Mouse (Mus musculus): ENCODE results near the gene Ccdc15. TPM values are rescaled to one million over a fixed set of nuclear protein-coding genes. Genes with fewer than 3 reads are reported as not detected.

The Ccdc15 gene
- polyA plus RNA-seq, 1 experiment: 0.66 TPM

- no peaks in the 10 kb centered on the region for H3K27me3 ChIP-seq (ENCODE audit: control insufficient read depth, insufficient read depth, low read length)
- WGBS: 75% methylated on average over 22 of the region's 22 CpGs
Measured at GRCm38 (mm10) chr9:37232201-37233195, 115.7 kb downstream of the Ccdc15 start.

GRCm38 (mm10) chr9:37230486-37231195, 117.6 kb downstream of the Ccdc15 start:
- H3K27ac ChIP-seq (ENCODE audit: insufficient read depth, low read depth, low read length): no peak overlapping the region
- no peak for TF ChIP-seq CTCF (IDR thresholded peaks at IDR 0.05; ENCODE audit: extremely low read depth, insufficient read length, insufficient replicate concordance, low read depth, low read length)
- TF ChIP-seq POLR2A (IDR thresholded peaks at IDR 0.05; ENCODE audit: low read depth, low read length): no peak
- H3K4me1 ChIP-seq (ENCODE audit: control insufficient read depth, insufficient read depth, insufficient read length, low read length): peaks cover 6% of the 10 kb centered on the region; the same call in 1 of the 2 replicates
- H3K4me3 ChIP-seq (ENCODE audit: low read depth, low read length): no peak overlapping the region
- no peaks in the 10 kb centered on the region for H3K27me3 ChIP-seq (ENCODE audit: control insufficient read depth, insufficient read depth, low read length)
- H3K36me3 ChIP-seq (ENCODE audit: control insufficient read depth, insufficient read depth, low read length): peaks cover 2% of the 10 kb centered on the region; the same call in 1 of the 2 replicates
- 90% methylated on average over 9 of the region's 9 CpGs for whole genome bisulfite sequencing

More at GRCm38 (mm10) chr9:37232201-37233195, 115.7 kb downstream of the Ccdc15 start:
- Histone ChIP-seq H3K4me3 (ENCODE audit: low read depth, low read length) (no peak overlapping the region), H3K27ac (ENCODE audit: insufficient read depth, low read depth, low read length) (no peak overlapping the region), H3K36me3 (ENCODE audit: control insufficient read depth, insufficient read depth, low read length) (peaks cover 2% of the 10 kb centered on the region; the same call in 1 of the 2 replicates), H3K4me1 (ENCODE audit: control insufficient read depth, insufficient read depth, insufficient read length, low read length) (peaks cover 10% of the 10 kb centered on the region; the same call in 1 of the 2 replicates)
- TF ChIP-seq POLR2A (IDR thresholded peaks at IDR 0.05; ENCODE audit: low read depth, low read length) (no peak), CTCF (IDR thresholded peaks at IDR 0.05; ENCODE audit: extremely low read depth, insufficient read length, insufficient replicate concordance, low read depth, low read length) (no peak)

- Histone ChIP-seq H3K27ac (ENCODE audit: insufficient read depth, low read depth, low read length) (no peak overlapping the region), H3K36me3 (ENCODE audit: control insufficient read depth, insufficient read depth, low read length) (peaks cover 2% of the 10 kb centered on the region; the same call in 1 of the 2 replicates), H3K4me3 (ENCODE audit: low read depth, low read length) (no peak overlapping the region), H3K4me1 (ENCODE audit: control insufficient read depth, insufficient read depth, insufficient read length, low read length) (peaks cover 6% of the 10 kb centered on the region; the same call in 1 of the 2 replicates), H3K27me3 (ENCODE audit: control insufficient read depth, insufficient read depth, low read length) (no peaks in the 10 kb centered on the region)
- peak; percentile 50; the same call in 1 of the 2 replicates for TF ChIP-seq CTCF (IDR thresholded peaks at IDR 0.05; ENCODE audit: extremely low read depth, insufficient read length, insufficient replicate concordance, low read depth, low read length)
- no peak for TF ChIP-seq POLR2A (IDR thresholded peaks at IDR 0.05; ENCODE audit: low read depth, low read length)
- 0% methylated on average over 1 of the region's 1 CpGs for WGBS
Measured at GRCm38 (mm10) chr9:37229880-37230325, 118.3 kb downstream of the Ccdc15 start.

Other genes with a start within 250 kb of the Ccdc15 start
- 2.5 and 2.7 TPM in 2 replicates for gene Pknox2, start 201.0 kb downstream of the Ccdc15 start, polyA plus RNA-seq (2012; rRNA removed)
- gene Tmem218, start 140.2 kb downstream of the Ccdc15 start, polyA plus RNA-seq (2012; rRNA removed): 0.52 and 0.66 TPM in 2 replicates
- gene Slc37a2, start 92.7 kb downstream of the Ccdc15 start, polyA plus RNA-seq (2012; rRNA removed): 1.2 and 42.3 TPM in 2 replicates
- gene Hepacam, start 18.9 kb upstream of the Ccdc15 start, polyA plus RNA-seq (2012; rRNA removed): 0.11 and 0.32 TPM in 2 replicates
- gene Robo4, start 53.5 kb upstream of the Ccdc15 start, polyA plus RNA-seq (2012; rRNA removed): 5.1 and 12.0 TPM in 2 replicates
- 0.96 and 1.9 TPM in 2 replicates for gene Robo3, start 84.8 kb upstream of the Ccdc15 start, polyA plus RNA-seq (2012; rRNA removed)
- 11.8 and 16.2 TPM in 2 replicates for gene Msantd2, start 140.9 kb upstream of the Ccdc15 start, polyA plus RNA-seq (2012; rRNA removed)
- 10.1 and 13.6 TPM in 2 replicates for gene Esam, start 179.6 kb upstream of the Ccdc15 start, polyA plus RNA-seq (2012; rRNA removed)
- 2.7 and 56.1 TPM in 2 replicates for gene Vsig2, start 190.8 kb upstream of the Ccdc15 start, polyA plus RNA-seq (2012; rRNA removed)
- gene Nrgn, start 204.5 kb upstream of the Ccdc15 start, polyA plus RNA-seq (2012; rRNA removed): 3.1 and 7.8 TPM in 2 replicates
- 2.7 and 8.0 TPM in 2 replicates for gene Siae, start 207.3 kb upstream of the Ccdc15 start, polyA plus RNA-seq (2012; rRNA removed)

All from small intestine, adult 2 months (tissue).